28 mouse cellular contexts compared by ENCODE assay signal in genomic region chr6:124883351-124883750, GRCm38 (mm10). TPM values are rescaled to one million over a fixed set of nuclear protein-coding genes. Genes with fewer than 3 reads are reported as not detected.
DNase-seq lines count a peak whose midpoint lies in the region; ATAC-seq and TF ChIP-seq lines count a peak whose summit lies in the region.
"Had no signal": no experiment of that assay in that cellular context is flagged by ENCODE, and none has a peak within 500 bp of the region (broad histone marks: within the 10 kb centered on the region; RNA-seq: fewer than 3 reads in every experiment).

No protein-coding gene starts in this region.

- no peak overlapping the region for H3K4me3 ChIP-seq in kidney, adult 2 months (ENCODE audit: insufficient read depth, low read depth, low read length)
- H3K4me3 ChIP-seq in kidney, embryonic 16.5 days (ENCODE audit: low read length) = no peak overlapping the region
- H3K4me3 ChIP-seq in liver, adult 2 months (ENCODE audit: insufficient read depth, low read depth, low read length) = no peak overlapping the region
- H3K4me3 ChIP-seq: embryonic facial prominence, embryonic 13.5 days; embryonic facial prominence, embryonic 15.5 days; erythroblast, embryonic 14.5 days; forebrain, embryonic 10.5 days; forebrain, embryonic 12.5 days had no signal

- no peaks in the 10 kb centered on the region for H3K4me1 ChIP-seq in kidney, adult 2 months (ENCODE audit: control insufficient read depth, insufficient read depth, low read length)
- H3K4me1 ChIP-seq in kidney, embryonic 16.5 days (ENCODE audit: insufficient read depth, low read length) = no peaks in the 10 kb centered on the region
- H3K4me1 ChIP-seq in liver, adult 2 months (ENCODE audit: control insufficient read depth, insufficient read depth, low read length) = peaks cover 10% of the 10 kb centered on the region
- H3K4me1 ChIP-seq: embryonic facial prominence, embryonic 13.5 days; embryonic facial prominence, embryonic 15.5 days; forebrain, embryonic 10.5 days; forebrain, embryonic 12.5 days had no signal

- no peaks in the 10 kb centered on the region for H3K36me3 ChIP-seq in kidney, adult 2 months (ENCODE audit: control insufficient read depth, insufficient read depth, low read length)
- no peaks in the 10 kb centered on the region for H3K36me3 ChIP-seq in kidney, embryonic 16.5 days (ENCODE audit: insufficient read depth, low read length)
- H3K36me3 ChIP-seq in liver, adult 2 months (ENCODE audit: control insufficient read depth, insufficient read depth, low read length) = no peaks in the 10 kb centered on the region
- H3K36me3 ChIP-seq: embryonic facial prominence, embryonic 13.5 days; embryonic facial prominence, embryonic 15.5 days; forebrain, embryonic 10.5 days; forebrain, embryonic 12.5 days; G1E had no signal

- TF ChIP-seq CTCF in kidney, adult 2 months (conservative IDR thresholded peaks at IDR 0.05; ENCODE audit: insufficient read depth, insufficient read length, low read depth, low read length) = no peak
- no peak for TF ChIP-seq CTCF in liver, adult 2 months (IDR thresholded peaks at IDR 0.05; ENCODE audit: low read depth, low read length)

- H3K9ac ChIP-seq in kidney, embryonic 16.5 days (replicated peaks; ENCODE audit: low read length) = no peak overlapping the region
- H3K9ac ChIP-seq in liver, adult 2 months (ENCODE audit: low read depth, low read length) = no peak overlapping the region
- H3K9ac ChIP-seq: embryonic facial prominence, embryonic 13.5 days; embryonic facial prominence, embryonic 15.5 days; forebrain, embryonic 12.5 days had no signal

- H3K79me2 ChIP-seq in liver, adult 2 months (ENCODE audit: control insufficient read depth, insufficient read depth, low read length) = no peaks in the 10 kb centered on the region

- H3K27ac ChIP-seq in kidney, adult 2 months (ENCODE audit: insufficient read depth, low read depth, low read length) = no peak overlapping the region
- no peak overlapping the region for H3K27ac ChIP-seq in kidney, embryonic 16.5 days (ENCODE audit: low read length)
- peak overlapping the region; percentile 79 for H3K27ac ChIP-seq in liver, adult 2 months (replicated peaks; ENCODE audit: insufficient read depth, low read depth, low read length)
- H3K27ac ChIP-seq: embryonic facial prominence, embryonic 13.5 days; embryonic facial prominence, embryonic 15.5 days; forebrain, embryonic 10.5 days; forebrain, embryonic 12.5 days had no signal

- no peaks in the 10 kb centered on the region for H3K27me3 ChIP-seq in kidney, adult 2 months (replicated peaks; ENCODE audit: control insufficient read depth, insufficient read depth, low read length)
- no peaks in the 10 kb centered on the region for H3K27me3 ChIP-seq in kidney, embryonic 16.5 days (ENCODE audit: insufficient read depth, low read length)
- H3K27me3 ChIP-seq in liver, adult 2 months (ENCODE audit: control insufficient read depth, insufficient read depth, low read length) = no peaks in the 10 kb centered on the region
- H3K27me3 ChIP-seq: CH12.LX; embryonic facial prominence, embryonic 13.5 days; embryonic facial prominence, embryonic 15.5 days had no signal

- no peak for TF ChIP-seq POLR2A in kidney, adult 2 months (IDR thresholded peaks at IDR 0.05; ENCODE audit: low read depth, low read length)
- no peak for TF ChIP-seq POLR2A in liver, adult 2 months (IDR thresholded peaks at IDR 0.05; ENCODE audit: extremely low read depth, insufficient read depth, low read length)

- WGBS in kidney, adult 2 months = 70% methylated on average over 10 of the region's 10 CpGs
- 83% methylated on average over 10 of the region's 10 CpGs for WGBS in kidney, embryonic 16.5 days
- 40% methylated on average over 10 of the region's 10 CpGs for WGBS in liver, adult 2 months

- peak; percentile 30 for DNase-seq in kidney, adult 2 months
- peak; percentile 95 for DNase-seq in liver, adult 2 months (ENCODE audit: extremely low read depth, low read depth, low spot score)
- DNase-seq in liver = no peak
- DNase-seq in retina, embryonic 14.5 days (ENCODE audit: low spot score) = peak; percentile 20
- DNase-seq: adrenal gland, adult 8-10 months; adrenal gland, postnatal 14 days; adrenal gland, postnatal 36 days; B cell, adult 2 months; cerebellum, adult 11-12 months; cerebellum, adult 2 months; cerebellum, adult 9-10 months; cerebellum, postnatal 10 days; cerebellum, postnatal 25 days; embryo, embryonic 11 days had no signal

- ATAC-seq in kidney, embryonic 16.5 days (ENCODE audit: low FRiP score, low TSS enrichment) = no peak
- ATAC-seq: activated CD4-positive, CD25-positive, alpha-beta regulatory T cell, adult 4 months; CD4-positive, CD25-positive, alpha-beta regulatory T cell, adult 4 months; forebrain, embryonic 14.5 days; forebrain, embryonic 16.5 days; Patski had no signal

- H3K9me3 ChIP-seq in kidney, embryonic 16.5 days (ENCODE audit: low read length) = no peaks in the 10 kb centered on the region
- H3K9me3 ChIP-seq: embryonic facial prominence, embryonic 13.5 days; embryonic facial prominence, embryonic 15.5 days; forebrain, embryonic 10.5 days; forebrain, embryonic 12.5 days; G1E had no signal

- H3K4me2 ChIP-seq in kidney, embryonic 16.5 days (replicated peaks; ENCODE audit: low read depth, low read length) = no peak overlapping the region
- H3K4me2 ChIP-seq: embryonic facial prominence, embryonic 13.5 days; embryonic facial prominence, embryonic 15.5 days; forebrain, embryonic 12.5 days had no signal

RNA-seq across cellular contexts. Expression of gene Cd4, which starts 4.7 kb away (rescaled TPM):
- 0.57 and 4.3 TPM in 2 replicates for polyA plus RNA-seq in kidney, adult 2 months (2012; rRNA removed)
- polyA plus RNA-seq in kidney, embryonic 16.5 days (2015; fragmentation: Nextera tagmentation; extraction: Ambion mirVana) = 0.10 and 0.28 TPM in 2 replicates
- total RNA-seq in liver, adult 2 months (2014; rRNA removed) = 0.27 and 0.83 TPM in 2 replicates
- 0.19 and 0.46 TPM in 2 replicates for polyA plus RNA-seq in liver, adult 2 months (2012; rRNA removed)
- polyA plus RNA-seq: embryonic facial prominence, embryonic 11.5 days; erythroblast, embryonic 14.5 days; forebrain, embryonic 10.5 days; G1E; Patski had no signal

RNA-seq across cellular contexts. Expression of gene Gpr162, which starts 19.6 kb away (rescaled TPM):
- 4.0 and 5.6 TPM in 2 replicates for polyA plus RNA-seq in kidney, adult 2 months (2012; rRNA removed)
- 1.1 and 1.4 TPM in 2 replicates for polyA plus RNA-seq in kidney, embryonic 16.5 days (2015; fragmentation: Nextera tagmentation; extraction: Ambion mirVana)
- total RNA-seq in liver, adult 2 months (2014; rRNA removed) = 0.09 and 0.27 TPM in 2 replicates
- 0.42 and 0.44 TPM in 2 replicates for polyA plus RNA-seq in liver, adult 2 months (2012; rRNA removed)
- polyA plus RNA-seq: CD4-positive, CD25-positive, alpha-beta regulatory T cell, adult 4 months; G1E had no signal

RNA-seq across cellular contexts. Expression of gene P3h3, which starts 25.8 kb away (rescaled TPM):
- 15.8 and 19.1 TPM in 2 replicates for polyA plus RNA-seq in kidney, adult 2 months (2012; rRNA removed)
- 10.4 and 19.3 TPM in 2 replicates for polyA plus RNA-seq in kidney, embryonic 16.5 days (2015; fragmentation: Nextera tagmentation; extraction: Ambion mirVana)
- total RNA-seq in liver, adult 2 months (2014; rRNA removed) = 2.1 and 2.5 TPM in 2 replicates
- 2.5 and 3.0 TPM in 2 replicates for polyA plus RNA-seq in liver, adult 2 months (2012; rRNA removed)
- total RNA-seq: G1E had no signal
- polyA plus RNA-seq: activated CD4-positive, CD25-positive, alpha-beta regulatory T cell, adult 4 months; erythroblast, embryonic 14.5 days; G1E had no signal

RNA-seq across cellular contexts. Expression of gene Lag3, which starts 28.2 kb away (rescaled TPM):
- polyA plus RNA-seq in kidney, adult 2 months (2012; rRNA removed) = 0.80 and 1.5 TPM in 2 replicates
- polyA plus RNA-seq in kidney, embryonic 16.5 days (2015; fragmentation: Nextera tagmentation; extraction: Ambion mirVana) = 1.3 and 2.6 TPM in 2 replicates
- 0.09 and 0.13 TPM in 2 replicates for total RNA-seq in liver, adult 2 months (2014; rRNA removed)
- 0.39 and 0.67 TPM in 2 replicates for polyA plus RNA-seq in liver, adult 2 months (2012; rRNA removed)
- polyA plus RNA-seq: erythroblast, embryonic 14.5 days; G1E had no signal

RNA-seq across cellular contexts. Expression of gene Ptms, which starts 36.6 kb away (rescaled TPM):
- polyA plus RNA-seq in kidney, adult 2 months (2012; rRNA removed) = 1,732 and 2,839 TPM in 2 replicates
- 269 and 274 TPM in 2 replicates for polyA plus RNA-seq in kidney, embryonic 16.5 days (2015; fragmentation: Nextera tagmentation; extraction: Ambion mirVana)
- total RNA-seq in liver, adult 2 months (2014; rRNA removed) = 80.7 and 101 TPM in 2 replicates
- 2,256 and 3,281 TPM in 2 replicates for polyA plus RNA-seq in liver, adult 2 months (2012; rRNA removed)
